Mouse (Mus musculus) CD4-positive helper T cell, adult 2 months (primary cell): ENCODE results near the gene Tmem255b.

Source experiments
- DNase-seq: peaks from one replicate; pipeline ENCODE4 v3.0.0-alpha.2; 2012; ENCODE audit warnings: low read depth, missing footprints, low spot score

Gene Tmem255b

GRCm38 (mm10) chr8:13491491-13492010 lies 56.6 kb downstream of the Tmem255b start:
- DNase-seq, result no peak

GRCm38 (mm10) chr8:13492198-13492995 lies 57.4 kb downstream of the Tmem255b start:
- no peak for DNase-seq

GRCm38 (mm10) chr8:13493011-13493410 lies 58.0 kb downstream of the Tmem255b start:
- DNase-seq, result no peak

GRCm38 (mm10) chr8:13493858-13494631 lies 59.1 kb downstream of the Tmem255b start, which contains the start of gene Gas6:
Gene Gas6, minus strand, starts transcription at chr8:13494490.
- DNase-seq, result peak; percentile 37

GRCm38 (mm10) chr8:13501221-13501620 lies 66.2 kb downstream of the Tmem255b start:
- DNase-seq, result no peak

GRCm38 (mm10) chr8:13503936-13504606 lies 69.1 kb downstream of the Tmem255b start:
- DNase-seq, result no peak

GRCm38 (mm10) chr8:13504894-13505674 lies 70.1 kb downstream of the Tmem255b start:
- DNase-seq, result no peak

- DNase-seq, result no peak
Measured at GRCm38 (mm10) chr8:13506849-13507248, 71.9 kb downstream of the Tmem255b start.

GRCm38 (mm10) chr8:13507284-13507937 lies 72.4 kb downstream of the Tmem255b start:
- DNase-seq, result no peak

GRCm38 (mm10) chr8:13512016-13512415 lies 77.0 kb downstream of the Tmem255b start:
- no peak for DNase-seq

GRCm38 (mm10) chr8:13512677-13513076 lies 77.7 kb downstream of the Tmem255b start:
- DNase-seq, result no peak

GRCm38 (mm10) chr8:13513556-13514370 lies 78.8 kb downstream of the Tmem255b start:
- DNase-seq, result no peak

GRCm38 (mm10) chr8:13516011-13516442 lies 81.0 kb downstream of the Tmem255b start:
- DNase-seq, result no peak

GRCm38 (mm10) chr8:13516728-13517127 lies 81.7 kb downstream of the Tmem255b start:
- DNase-seq, result no peak

- DNase-seq, result no peak
Measured at GRCm38 (mm10) chr8:13517284-13517781, 82.3 kb downstream of the Tmem255b start.
